Mouse (Mus musculus) retina, postnatal 1 day (tissue): Measurements from ENCODE around the gene Prkcg.

Experiments
- DNase-seq: peaks from one replicate; pipeline ENCODE4 v3.0.0-alpha.2; 2012

Prkcg gene

GRCm38 (mm10) chr7:3367569-3367968 lies 78.6 kb downstream of the Prkcg start:
- no peak for DNase-seq

GRCm38 (mm10) chr7:3368311-3368710 lies 79.3 kb downstream of the Prkcg start:
- DNase-seq: no peak

GRCm38 (mm10) chr7:3369189-3369588 lies 80.2 kb downstream of the Prkcg start:
- no peak for DNase-seq

- no peak for DNase-seq
Measured at GRCm38 (mm10) chr7:3370407-3370806, 81.4 kb downstream of the Prkcg start.

- no peak for DNase-seq
Measured at GRCm38 (mm10) chr7:3372376-3372775, 83.4 kb downstream of the Prkcg start.

- DNase-seq: no peak
Measured at GRCm38 (mm10) chr7:3373754-3374153, 84.8 kb downstream of the Prkcg start.

- DNase-seq: peak; percentile 48
Measured at GRCm38 (mm10) chr7:3376831-3377230, 87.9 kb downstream of the Prkcg start.
